Mouse (Mus musculus): ENCODE measurements at regions not wholly inside any gene's neighbourhood (a gene's known extent, or its start where the extent isn't known, plus 50 kb on each side); places are given as distances from the start of the nearest gene placed in this dataset.

DNA sequence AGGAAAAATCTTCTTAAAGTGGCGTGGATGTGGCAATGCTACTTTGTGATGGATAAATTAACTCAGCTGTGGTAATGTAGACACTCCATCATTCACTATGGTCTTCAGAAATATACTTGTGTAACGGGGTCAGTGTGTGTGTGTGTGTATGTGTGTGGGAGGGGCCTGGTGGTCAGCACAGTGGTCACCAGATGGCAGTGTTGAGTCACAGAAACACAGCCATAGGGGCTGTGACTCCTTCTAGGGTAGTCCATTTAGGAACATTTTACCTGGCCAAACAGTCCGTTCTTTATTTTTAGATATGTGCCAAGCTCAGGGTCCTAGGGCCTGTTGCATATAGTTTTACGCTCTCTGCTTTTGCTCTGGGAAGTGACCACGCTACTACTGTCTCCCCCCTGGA is 96.3 kb upstream of the Mphosph6 start:
- Histone ChIP-seq H3K4me2 (no peak overlapping the region), H3K4me3 (ENCODE audit: low read depth, low read length) (no peak overlapping the region), H3K27ac (ENCODE audit: low read depth, low read length) (no peak overlapping the region), H3K36me3 (ENCODE audit: control insufficient read depth, insufficient read depth, low read length) (no peaks in the 10 kb centered on the region), H3K4me1 (ENCODE audit: control insufficient read depth, insufficient read depth, low read length) (no peaks in the 10 kb centered on the region), H3K27me3 (ENCODE audit: control insufficient read depth, insufficient read depth, low read length) (no peaks in the 10 kb centered on the region), H3K9me3 (ENCODE audit: control insufficient read depth, low read length) (no peaks in the 10 kb centered on the region), H3K9ac (ENCODE audit: low read length) (no peak overlapping the region)
- no peak for ATAC-seq (ENCODE audit: low FRiP score)
- 75% methylated on average over 5 of the region's 5 CpGs for WGBS
- peak; percentile 89 for DNase-seq (ENCODE audit: low spot score, missing footprints)

DNA sequence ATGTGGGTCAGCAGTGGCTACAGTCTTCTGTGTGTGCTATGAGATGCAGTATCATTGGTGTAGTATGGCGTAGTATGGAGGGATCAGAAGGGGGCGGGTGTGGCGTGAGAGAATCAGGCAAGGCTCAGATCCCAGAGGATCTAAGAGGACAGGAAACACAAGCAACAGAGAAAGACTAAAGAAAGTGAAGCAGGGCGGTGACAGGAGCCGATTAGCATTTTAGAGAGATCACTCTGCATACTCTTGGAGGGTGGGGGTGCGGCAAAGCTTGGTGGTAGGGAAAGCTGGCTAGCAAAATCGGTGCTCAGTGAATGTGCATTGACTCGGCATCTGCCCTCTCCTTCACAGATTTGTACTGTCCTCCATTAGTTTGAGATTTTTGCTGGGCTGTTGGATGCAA is 93.1 kb upstream of the Mphosph6 start:
- Histone ChIP-seq H3K36me3 (ENCODE audit: control insufficient read depth, insufficient read depth, low read length) (no peaks in the 10 kb centered on the region), H3K9ac (ENCODE audit: low read length) (no peak overlapping the region), H3K4me1 (ENCODE audit: control insufficient read depth, insufficient read depth, low read length) (no peaks in the 10 kb centered on the region), H3K27me3 (ENCODE audit: control insufficient read depth, insufficient read depth, low read length) (no peaks in the 10 kb centered on the region), H3K4me3 (ENCODE audit: low read depth, low read length) (no peak overlapping the region), H3K4me2 (no peak overlapping the region), H3K9me3 (ENCODE audit: control insufficient read depth, low read length) (no peaks in the 10 kb centered on the region), H3K27ac (ENCODE audit: low read depth, low read length) (no peak overlapping the region)
- ATAC-seq (ENCODE audit: low FRiP score) (no peak), DNase-seq (ENCODE audit: low spot score, missing footprints) (no peak)
- 40% methylated on average over 8 of the region's 8 CpGs for WGBS

DNA sequence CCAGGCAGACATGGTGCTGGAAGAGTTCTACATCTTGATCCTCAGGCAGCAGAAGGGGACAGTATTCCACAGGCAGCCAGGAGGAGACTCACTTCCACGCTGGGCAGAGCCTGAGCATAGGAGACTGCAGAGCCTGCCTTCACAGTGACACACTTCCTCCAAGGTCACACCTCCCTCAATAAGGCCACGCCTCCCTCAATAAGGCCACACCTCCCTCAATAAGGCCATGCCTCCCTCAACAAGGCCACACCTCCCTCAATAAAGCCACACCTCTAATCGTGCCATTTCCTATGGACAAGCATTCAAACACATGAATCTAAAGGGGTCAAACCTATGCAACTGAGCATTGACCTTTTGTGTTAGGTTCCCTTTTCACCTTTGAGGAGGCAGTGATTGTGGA is 88.5 kb upstream of the Mphosph6 start:
- Histone ChIP-seq H3K36me3 (ENCODE audit: control insufficient read depth, insufficient read depth, low read length) (no peaks in the 10 kb centered on the region), H3K4me3 (ENCODE audit: low read depth, low read length) (no peak overlapping the region), H3K4me1 (ENCODE audit: control insufficient read depth, insufficient read depth, low read length) (no peaks in the 10 kb centered on the region), H3K27ac (ENCODE audit: low read depth, low read length) (no peak overlapping the region), H3K4me2 (no peak overlapping the region), H3K27me3 (ENCODE audit: control insufficient read depth, insufficient read depth, low read length) (no peaks in the 10 kb centered on the region), H3K9me3 (ENCODE audit: control insufficient read depth, low read length) (no peaks in the 10 kb centered on the region), H3K9ac (ENCODE audit: low read length) (no peak overlapping the region)
- WGBS, result 71% methylated on average over 3 of the region's 3 CpGs
- DNase-seq (ENCODE audit: low spot score, missing footprints) (no peak), ATAC-seq (ENCODE audit: low FRiP score) (no peak)

- Histone ChIP-seq H3K36me3 (ENCODE audit: control insufficient read depth, insufficient read depth, low read length) (no peaks in the 10 kb centered on the region), H3K9ac (ENCODE audit: low read length) (no peak overlapping the region), H3K27ac (ENCODE audit: low read depth, low read length) (no peak overlapping the region), H3K27me3 (ENCODE audit: control insufficient read depth, insufficient read depth, low read length) (no peaks in the 10 kb centered on the region), H3K4me3 (ENCODE audit: low read depth, low read length) (no peak overlapping the region), H3K9me3 (ENCODE audit: control insufficient read depth, low read length) (no peaks in the 10 kb centered on the region), H3K4me2 (no peak overlapping the region), H3K4me1 (ENCODE audit: control insufficient read depth, insufficient read depth, low read length) (no peaks in the 10 kb centered on the region)
- ATAC-seq (ENCODE audit: low FRiP score) (no peak), DNase-seq (ENCODE audit: low spot score, missing footprints) (no peak)
- WGBS, result 88% methylated on average over 8 of the region's 8 CpGs
These were observed 79.8 kb upstream of the Mphosph6 start for GRCm38 (mm10) chr8:117881414-117881973.

DNA sequence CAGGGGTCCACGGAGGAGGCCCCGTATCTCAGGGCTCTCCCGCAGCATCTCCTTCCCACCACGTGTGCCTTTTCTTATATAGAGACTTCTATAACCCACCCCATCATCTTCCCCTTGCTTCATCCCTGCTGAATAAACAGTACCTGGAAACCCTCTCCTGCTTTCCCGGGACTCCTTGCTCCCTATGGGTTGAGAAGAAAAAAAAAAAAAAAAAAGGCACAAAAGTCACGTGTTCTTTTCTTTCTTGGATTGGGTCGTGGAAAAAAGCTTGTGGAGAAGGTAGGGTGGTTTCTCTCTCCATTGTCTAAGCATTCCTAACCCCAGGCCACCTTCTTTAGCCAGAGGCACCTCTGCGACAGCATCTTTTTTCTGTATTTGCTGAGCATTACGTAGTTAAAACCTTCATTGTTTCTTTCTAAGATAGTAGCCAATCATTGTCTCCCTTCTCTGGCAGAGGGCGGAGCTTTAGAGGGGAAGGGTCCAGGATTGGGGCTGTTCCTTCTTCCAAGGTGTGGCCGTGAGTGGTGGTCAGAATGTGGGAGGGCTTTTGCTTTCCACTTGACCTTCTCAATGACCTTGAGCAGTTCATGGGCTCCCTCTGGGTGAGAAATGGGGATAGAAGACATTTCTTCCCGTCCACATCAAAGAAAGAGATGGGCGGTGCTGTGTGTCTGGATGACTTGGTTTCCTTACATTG is 78.7 kb upstream of the Mphosph6 start:
- H3K4me3 ChIP-seq (ENCODE audit: low read depth, low read length), result no peak overlapping the region
- H3K36me3 ChIP-seq (ENCODE audit: control insufficient read depth, insufficient read depth, low read length), result no peaks in the 10 kb centered on the region
- DNase-seq (ENCODE audit: low spot score, missing footprints) (no peak), ATAC-seq (ENCODE audit: low FRiP score) (no peak)
- no peak overlapping the region for H3K9ac ChIP-seq (ENCODE audit: low read length)
- no peaks in the 10 kb centered on the region for H3K27me3 ChIP-seq (ENCODE audit: control insufficient read depth, insufficient read depth, low read length)
- H3K4me1 ChIP-seq (ENCODE audit: control insufficient read depth, insufficient read depth, low read length), result no peaks in the 10 kb centered on the region
- no peak overlapping the region for H3K4me2 ChIP-seq
- H3K9me3 ChIP-seq (ENCODE audit: control insufficient read depth, low read length), result no peaks in the 10 kb centered on the region
- H3K27ac ChIP-seq (ENCODE audit: low read depth, low read length), result no peak overlapping the region
- 64% methylated on average over 13 of the region's 13 CpGs for WGBS

DNA sequence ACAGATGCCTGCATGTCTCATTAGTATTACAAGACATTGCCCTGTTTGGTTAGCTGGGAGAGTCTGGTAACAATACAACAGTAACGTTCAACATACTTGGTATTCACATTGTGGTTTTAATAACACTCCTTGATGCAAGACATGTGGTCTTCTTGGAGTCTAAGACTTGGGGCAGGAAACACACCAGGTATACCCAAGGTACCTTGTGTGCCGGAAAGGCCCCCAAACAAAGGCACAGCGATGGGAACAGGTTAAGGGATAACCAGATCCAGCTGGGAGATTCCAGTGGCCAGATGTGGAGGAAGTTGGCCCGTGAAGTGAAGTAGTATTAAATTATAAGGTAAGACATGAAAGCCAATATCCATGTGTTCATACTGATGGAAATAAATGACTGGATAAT is 71.9 kb upstream of the Mphosph6 start:
- 86% methylated on average over 4 of the region's 4 CpGs for WGBS
- no peak overlapping the region for H3K9ac ChIP-seq (ENCODE audit: low read length)
- H3K27ac ChIP-seq (ENCODE audit: low read depth, low read length), result no peak overlapping the region
- H3K36me3 ChIP-seq (ENCODE audit: control insufficient read depth, insufficient read depth, low read length), result no peaks in the 10 kb centered on the region
- no peaks in the 10 kb centered on the region for H3K27me3 ChIP-seq (ENCODE audit: control insufficient read depth, insufficient read depth, low read length)
- H3K9me3 ChIP-seq (ENCODE audit: control insufficient read depth, low read length), result no peaks in the 10 kb centered on the region
- no peak overlapping the region for H3K4me2 ChIP-seq
- DNase-seq (ENCODE audit: low spot score, missing footprints) (no peak), ATAC-seq (ENCODE audit: low FRiP score) (no peak)
- H3K4me1 ChIP-seq (ENCODE audit: control insufficient read depth, insufficient read depth, low read length), result no peaks in the 10 kb centered on the region
- H3K4me3 ChIP-seq (ENCODE audit: low read depth, low read length), result no peak overlapping the region

- Histone ChIP-seq H3K27me3 (ENCODE audit: control insufficient read depth, insufficient read depth, low read length) (no peaks in the 10 kb centered on the region), H3K4me1 (ENCODE audit: control insufficient read depth, insufficient read depth, low read length) (0 out of 2 replicates have a peak, but pooled peaks cover 3% of the 10 kb centered on the region), H3K36me3 (ENCODE audit: control insufficient read depth, insufficient read depth, low read length) (no peaks in the 10 kb centered on the region), H3K27ac (ENCODE audit: low read depth, low read length) (no peak overlapping the region), H3K4me3 (ENCODE audit: low read depth, low read length) (no peak overlapping the region), H3K9ac (ENCODE audit: low read length) (no peak overlapping the region), H3K4me2 (no peak overlapping the region), H3K9me3 (ENCODE audit: control insufficient read depth, low read length) (no peaks in the 10 kb centered on the region)
- DNase-seq (ENCODE audit: low spot score, missing footprints), result no peak
- WGBS, result 91% methylated on average over 2 of the region's 2 CpGs
- ATAC-seq (ENCODE audit: low FRiP score), result no peak
These were observed 65.4 kb upstream of the Mphosph6 start for GRCm38 (mm10) chr8:117867138-117867537.

GRCm38 (mm10) chr8:117865014-117865413 is 63.3 kb upstream of the Mphosph6 start:
- no peak overlapping the region for H3K27ac ChIP-seq (ENCODE audit: low read depth, low read length)
- WGBS, result 38% methylated on average over 6 of the region's 6 CpGs
- H3K4me3 ChIP-seq (ENCODE audit: low read depth, low read length), result no peak overlapping the region
- peaks cover 4% of the 10 kb centered on the region; the same call in 1 of the 2 replicates for H3K4me1 ChIP-seq (ENCODE audit: control insufficient read depth, insufficient read depth, low read length)
- no peaks in the 10 kb centered on the region for H3K9me3 ChIP-seq (ENCODE audit: control insufficient read depth, low read length)
- no peaks in the 10 kb centered on the region for H3K27me3 ChIP-seq (ENCODE audit: control insufficient read depth, insufficient read depth, low read length)
- ATAC-seq (ENCODE audit: low FRiP score) (no peak), DNase-seq (ENCODE audit: low spot score, missing footprints) (no peak)
- no peaks in the 10 kb centered on the region for H3K36me3 ChIP-seq (ENCODE audit: control insufficient read depth, insufficient read depth, low read length)
- H3K4me2 ChIP-seq, result no peak overlapping the region
- H3K9ac ChIP-seq (ENCODE audit: low read length), result no peak overlapping the region

GRCm38 (mm10) chr8:117863837-117864236 is 62.1 kb upstream of the Mphosph6 start:
- Histone ChIP-seq H3K9ac (ENCODE audit: low read length) (no peak overlapping the region), H3K4me1 (ENCODE audit: control insufficient read depth, insufficient read depth, low read length) (peaks cover 7% of the 10 kb centered on the region; the same call in 1 of the 2 replicates), H3K4me3 (ENCODE audit: low read depth, low read length) (no peak overlapping the region), H3K4me2 (no peak overlapping the region), H3K27me3 (ENCODE audit: control insufficient read depth, insufficient read depth, low read length) (no peaks in the 10 kb centered on the region), H3K36me3 (ENCODE audit: control insufficient read depth, insufficient read depth, low read length) (no peaks in the 10 kb centered on the region), H3K27ac (ENCODE audit: low read depth, low read length) (no peak overlapping the region), H3K9me3 (ENCODE audit: control insufficient read depth, low read length) (no peaks in the 10 kb centered on the region)
- ATAC-seq (ENCODE audit: low FRiP score), result no peak
- DNase-seq (ENCODE audit: low spot score, missing footprints), result peak; percentile 95
- 41% methylated on average over 2 of the region's 2 CpGs for WGBS

Measured in midbrain, embryonic 11.5 days (tissue).